Mouse (Mus musculus) intestine, embryonic 15.5 days (tissue): ENCODE data around the gene Arhgap29. TPM values are rescaled to one million over a fixed set of nuclear protein-coding genes. Genes with fewer than 3 reads are reported as not detected.

Experiments
- ATAC-seq: fragments of 200-750 bp; cut with Nextera tagmentation; 2 replicates; pipeline ENCODE4 v1.8.0; 2017; ENCODE audit warnings: moderate TSS enrichment, moderate library complexity
- H3K27ac ChIP-seq: fragments of 300-500 bp; sonication (generic); 2 replicates; pipeline ENCODE4 v1.5.1; 2015; ENCODE audit warnings: mild to moderate bottlenecking, inconsistent platforms
- H3K27me3 ChIP-seq: fragments of 300-500 bp; sonication (generic); replicated peaks from 2 replicates; pipeline ENCODE4 v1.6.1; 2015; ENCODE audit warnings: inconsistent platforms
- H3K36me3 ChIP-seq: fragments of 300-500 bp; sonication (generic); 2 replicates; pipeline ENCODE4 v1.6.1; 2015; ENCODE audit warnings: inconsistent platforms
- H3K4me1 ChIP-seq: fragments of 300-500 bp; sonication (generic); replicated peaks from 2 replicates; pipeline ENCODE4 v1.6.1; 2015; ENCODE audit warnings: inconsistent platforms
- H3K4me2 ChIP-seq: fragments of 300-500 bp; sonication (generic); replicated peaks from 2 replicates; pipeline ENCODE4 v1.6.1; 2015; ENCODE audit warnings: mild to moderate bottlenecking, inconsistent platforms
- H3K4me3 ChIP-seq: fragments of 300-500 bp; sonication (generic); replicated peaks from 2 replicates; pipeline ENCODE4 v1.5.1; 2015; ENCODE audit warnings: inconsistent platforms
- H3K9ac ChIP-seq: fragments of 300-500 bp; sonication (generic); 2 replicates; pipeline ENCODE4 v1.6.1; 2015; ENCODE audit warnings: inconsistent platforms
- H3K9me3 ChIP-seq: fragments of 300-500 bp; sonication (generic); 2 replicates; pipeline ENCODE4 v1.6.1; 2016; ENCODE audit warnings: inconsistent platforms
- WGBS: fragments of 180-500 bp; shearing (Covaris S2); methylation state at CpG from one replicate; pipeline ENCODE4 v1.1.7; 2015; 5-methylcytosine and 5-hydroxymethylcytosine counted together
- polyA plus RNA-seq: library from polyadenylated mRNA; unstranded; fragments of >200 nt; fragmentation: Nextera tagmentation; extraction: Ambion mirVana; gene quantifications from 2 replicates; pipeline ENCODE4 v1.2.1, GENCODE M21; 2015

Arhgap29 gene
- polyA plus RNA-seq, 1 experiment from 2014 or later = 40.1 TPM

DNA sequence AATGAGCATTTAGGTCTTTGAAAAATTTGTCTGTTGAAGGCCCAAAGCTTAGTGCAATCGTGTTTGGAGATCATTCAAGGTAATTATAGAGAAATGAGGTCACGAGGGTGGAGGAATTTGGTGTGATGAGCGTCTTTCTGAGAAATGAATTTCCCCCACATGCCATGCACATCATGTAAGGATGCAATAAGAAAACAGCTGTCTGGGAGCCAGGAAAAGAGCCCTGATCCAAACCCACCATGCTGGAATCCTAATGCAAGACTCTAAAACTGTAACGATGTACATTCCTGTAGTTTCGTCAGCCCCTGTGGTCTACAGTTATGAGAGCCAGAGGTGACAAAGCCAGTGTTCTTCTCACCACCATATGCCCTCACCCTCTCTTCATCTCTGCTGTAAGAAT lies 32.4 kb upstream of the Arhgap29 start:
- H3K4me3 ChIP-seq = no peak overlapping the region
- H3K36me3 ChIP-seq = no peaks in the 10 kb centered on the region
- H3K9me3 ChIP-seq = no peaks in the 10 kb centered on the region
- H3K9ac ChIP-seq = no peak overlapping the region
- no peak for ATAC-seq
- no peaks in the 10 kb centered on the region for H3K27me3 ChIP-seq
- no peak overlapping the region for H3K27ac ChIP-seq
- peaks cover 3% of the 10 kb centered on the region for H3K4me1 ChIP-seq
- 84% methylated on average over 5 of the region's 5 CpGs for WGBS
- H3K4me2 ChIP-seq = no peak overlapping the region

DNA sequence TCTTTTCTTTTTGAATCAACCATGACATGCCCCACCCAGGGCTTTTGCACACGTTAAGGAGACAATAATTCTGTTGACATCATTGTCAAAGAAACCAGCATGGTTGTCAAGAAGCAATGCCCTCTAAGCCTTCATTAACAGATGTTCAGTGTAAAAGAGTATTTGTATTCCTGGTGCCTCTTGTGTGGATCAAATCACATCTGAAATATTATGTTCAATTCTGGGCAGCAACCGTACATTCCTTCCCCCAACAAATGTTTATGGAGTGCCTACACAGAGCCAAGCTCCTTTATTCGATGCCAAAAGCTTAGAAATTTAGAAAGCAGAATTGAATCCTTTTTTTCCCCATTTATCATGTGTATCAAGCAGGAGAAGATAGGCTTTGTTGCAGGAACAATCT lies 31.6 kb upstream of the Arhgap29 start:
- ATAC-seq = no peak
- H3K4me3 ChIP-seq = no peak overlapping the region
- H3K27me3 ChIP-seq = no peaks in the 10 kb centered on the region
- H3K4me1 ChIP-seq = peaks cover 6% of the 10 kb centered on the region
- WGBS = 64% methylated on average over 3 of the region's 3 CpGs
- H3K36me3 ChIP-seq = no peaks in the 10 kb centered on the region
- H3K9me3 ChIP-seq = no peaks in the 10 kb centered on the region
- H3K27ac ChIP-seq = no peak overlapping the region
- no peak overlapping the region for H3K4me2 ChIP-seq
- no peak overlapping the region for H3K9ac ChIP-seq

DNA sequence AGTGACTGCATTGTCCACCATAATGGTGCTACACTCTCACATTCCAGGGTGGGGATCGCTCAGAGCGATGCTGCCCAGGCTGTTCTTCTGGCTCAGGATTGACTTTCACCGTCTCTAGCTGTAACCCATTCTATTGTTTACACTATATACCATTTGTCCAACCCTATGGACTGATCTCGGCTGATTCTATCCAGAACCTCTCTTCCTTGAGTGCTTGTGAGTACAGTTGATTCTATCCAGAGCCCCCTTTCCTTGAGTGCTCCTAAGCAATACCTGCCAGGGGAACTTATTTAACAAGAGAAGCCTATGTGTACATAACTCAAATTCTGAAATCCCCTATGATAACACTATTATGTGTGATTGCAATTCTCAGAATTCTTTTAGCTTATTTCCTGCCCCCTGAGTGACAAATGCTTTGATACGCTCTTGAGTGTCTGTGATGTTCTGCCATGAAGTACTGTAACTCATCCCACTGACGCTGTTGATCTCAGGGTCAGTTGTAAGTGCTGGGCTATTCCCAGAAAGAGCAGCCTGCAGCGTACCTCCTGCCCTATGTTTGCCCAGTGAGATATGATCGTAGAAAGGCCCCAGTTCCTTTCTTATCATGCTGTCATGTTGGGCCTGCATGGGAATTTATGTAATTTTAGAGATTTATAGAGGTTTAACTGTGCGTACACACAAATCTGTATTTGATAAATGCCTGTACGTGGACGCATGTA lies 27.4 kb upstream of the Arhgap29 start:
- Histone ChIP-seq H3K4me3 (no peak overlapping the region), H3K27me3 (no peaks in the 10 kb centered on the region), H3K4me1 (peaks cover 6% of the 10 kb centered on the region), H3K4me2 (no peak overlapping the region), H3K9me3 (no peaks in the 10 kb centered on the region), H3K27ac (no peak overlapping the region), H3K36me3 (no peaks in the 10 kb centered on the region), H3K9ac (no peak overlapping the region)
- peak; percentile 61; the same call in 1 of the 2 replicates for ATAC-seq
- WGBS = 34% methylated on average over 11 of the region's 11 CpGs

DNA sequence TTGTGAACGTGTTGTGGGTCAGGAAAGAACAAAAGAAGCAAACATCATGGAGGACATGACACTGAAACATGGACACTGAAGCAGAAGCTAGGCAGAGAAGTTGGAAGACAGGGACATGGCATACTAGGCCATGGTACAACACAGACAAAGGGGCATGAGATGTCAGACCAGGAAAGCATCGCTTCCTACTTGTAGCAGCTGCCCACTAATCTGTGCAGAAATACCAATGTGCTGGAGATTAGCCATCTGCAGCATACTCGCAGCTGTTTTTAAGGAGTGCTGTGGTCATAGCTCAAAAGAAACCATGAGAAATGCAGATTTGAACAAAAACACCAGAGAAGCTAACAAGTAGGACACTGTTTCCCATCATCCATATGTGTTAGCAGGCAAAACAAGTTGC lies 24.7 kb upstream of the Arhgap29 start:
- Histone ChIP-seq H3K9ac (no peak overlapping the region), H3K36me3 (no peaks in the 10 kb centered on the region), H3K9me3 (no peaks in the 10 kb centered on the region), H3K4me2 (no peak overlapping the region), H3K4me3 (no peak overlapping the region), H3K4me1 (peaks cover 6% of the 10 kb centered on the region), H3K27me3 (no peaks in the 10 kb centered on the region), H3K27ac (no peak overlapping the region)
- WGBS = 82% methylated on average over 3 of the region's 3 CpGs
- ATAC-seq = no peak

DNA sequence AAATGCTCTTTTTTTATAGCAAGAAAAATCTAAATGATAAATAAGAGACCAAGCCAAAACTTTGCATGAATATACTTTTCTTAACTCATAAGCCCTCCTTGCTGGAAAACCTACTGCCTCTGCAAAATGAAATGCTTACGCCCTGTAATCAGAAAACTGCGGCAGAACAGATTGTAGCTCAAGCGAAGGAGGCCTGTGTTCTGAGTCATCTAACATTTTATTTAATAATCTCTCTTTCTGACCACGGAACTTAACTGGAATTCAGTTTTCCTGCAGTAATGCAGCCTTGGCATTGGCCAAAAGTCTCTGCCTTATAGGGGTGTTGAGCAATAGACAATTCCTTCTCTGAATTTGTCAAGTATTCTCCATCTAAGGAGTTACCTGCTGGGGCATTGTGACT lies 19.5 kb upstream of the Arhgap29 start:
- 85% methylated on average over 4 of the region's 4 CpGs for WGBS
- ATAC-seq = no peak
- H3K27me3 ChIP-seq = no peaks in the 10 kb centered on the region
- H3K4me2 ChIP-seq = no peak overlapping the region
- no peak overlapping the region for H3K9ac ChIP-seq
- H3K4me1 ChIP-seq = no peaks in the 10 kb centered on the region
- no peak overlapping the region for H3K27ac ChIP-seq
- no peaks in the 10 kb centered on the region for H3K9me3 ChIP-seq
- no peak overlapping the region for H3K4me3 ChIP-seq
- no peaks in the 10 kb centered on the region for H3K36me3 ChIP-seq

DNA sequence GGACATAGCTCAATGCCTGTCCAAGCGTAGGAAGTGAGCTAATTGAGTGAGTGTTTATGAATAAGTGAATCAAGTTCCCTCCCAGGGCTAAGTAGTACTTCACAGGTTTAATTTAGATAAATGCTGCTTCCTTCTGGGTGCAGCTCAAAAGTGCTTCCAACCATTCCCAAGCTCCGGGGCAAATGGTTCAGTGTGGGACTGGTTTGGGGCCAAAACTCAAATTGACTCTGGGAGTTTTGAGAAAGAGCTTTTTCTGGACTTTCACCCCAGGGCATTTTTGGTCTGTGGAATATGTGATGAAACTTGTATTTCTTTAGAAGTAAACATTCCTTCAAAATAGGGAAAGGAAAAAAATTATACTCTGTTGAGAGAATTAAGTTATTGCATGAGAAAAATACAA lies 16.1 kb upstream of the Arhgap29 start:
- Histone ChIP-seq H3K27me3 (no peaks in the 10 kb centered on the region), H3K36me3 (no peaks in the 10 kb centered on the region), H3K4me2 (no peak overlapping the region), H3K9me3 (no peaks in the 10 kb centered on the region), H3K9ac (no peak overlapping the region), H3K4me1 (no peaks in the 10 kb centered on the region), H3K27ac (no peak overlapping the region), H3K4me3 (no peak overlapping the region)
- 61% methylated on average over 2 of the region's 2 CpGs for WGBS
- ATAC-seq = no peak

DNA sequence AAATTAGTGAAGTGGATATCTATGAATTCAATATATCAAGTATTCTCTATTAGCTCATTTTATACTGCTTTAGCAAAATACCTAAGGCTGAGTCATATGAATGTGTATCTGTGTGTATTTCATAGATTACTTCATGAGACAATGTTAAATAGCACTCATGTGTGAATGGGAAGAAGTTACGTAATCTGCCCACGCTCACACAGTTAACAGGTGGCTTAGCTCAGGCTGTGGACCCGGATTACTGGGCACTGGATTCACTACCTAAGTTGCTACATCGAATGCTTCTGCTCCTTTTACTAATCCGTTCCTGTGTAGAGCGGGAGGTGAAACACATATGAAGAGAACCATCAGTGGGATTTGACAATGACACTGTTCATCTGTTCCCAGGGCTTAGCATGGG lies 15.3 kb upstream of the Arhgap29 start:
- Histone ChIP-seq H3K4me3 (no peak overlapping the region), H3K4me1 (no peaks in the 10 kb centered on the region), H3K27ac (no peak overlapping the region), H3K36me3 (no peaks in the 10 kb centered on the region), H3K27me3 (no peaks in the 10 kb centered on the region), H3K9me3 (no peaks in the 10 kb centered on the region), H3K9ac (no peak overlapping the region), H3K4me2 (no peak overlapping the region)
- ATAC-seq = no peak
- 85% methylated on average over 6 of the region's 6 CpGs for WGBS

DNA sequence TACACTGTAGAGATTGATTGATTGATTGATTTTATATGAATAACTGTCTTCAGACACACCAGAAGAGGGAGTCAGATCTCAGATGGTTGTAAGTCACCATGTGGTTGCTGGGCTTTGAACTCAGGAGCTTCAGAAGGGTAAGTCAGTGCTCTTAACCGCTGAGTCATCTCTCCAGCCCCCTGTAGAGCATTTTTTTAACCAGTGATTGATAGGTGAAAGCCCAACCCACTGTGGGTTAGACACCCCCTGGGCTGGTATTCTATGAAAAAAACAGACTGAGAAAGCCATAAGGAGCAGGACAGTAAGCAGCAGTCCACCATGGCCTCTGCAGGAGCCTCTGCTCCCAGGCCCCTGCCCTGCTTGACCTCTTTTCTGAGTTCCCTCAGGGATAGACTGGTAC lies 12.7 kb upstream of the Arhgap29 start:
- no peak overlapping the region for H3K27ac ChIP-seq
- H3K4me2 ChIP-seq = no peak overlapping the region
- H3K4me3 ChIP-seq = no peak overlapping the region
- ATAC-seq = no peak
- no peak overlapping the region for H3K9ac ChIP-seq
- H3K9me3 ChIP-seq = no peaks in the 10 kb centered on the region
- WGBS = 59% methylated on average over 1 of the region's 1 CpGs
- H3K36me3 ChIP-seq = no peaks in the 10 kb centered on the region
- no peaks in the 10 kb centered on the region for H3K27me3 ChIP-seq
- H3K4me1 ChIP-seq = no peaks in the 10 kb centered on the region

DNA sequence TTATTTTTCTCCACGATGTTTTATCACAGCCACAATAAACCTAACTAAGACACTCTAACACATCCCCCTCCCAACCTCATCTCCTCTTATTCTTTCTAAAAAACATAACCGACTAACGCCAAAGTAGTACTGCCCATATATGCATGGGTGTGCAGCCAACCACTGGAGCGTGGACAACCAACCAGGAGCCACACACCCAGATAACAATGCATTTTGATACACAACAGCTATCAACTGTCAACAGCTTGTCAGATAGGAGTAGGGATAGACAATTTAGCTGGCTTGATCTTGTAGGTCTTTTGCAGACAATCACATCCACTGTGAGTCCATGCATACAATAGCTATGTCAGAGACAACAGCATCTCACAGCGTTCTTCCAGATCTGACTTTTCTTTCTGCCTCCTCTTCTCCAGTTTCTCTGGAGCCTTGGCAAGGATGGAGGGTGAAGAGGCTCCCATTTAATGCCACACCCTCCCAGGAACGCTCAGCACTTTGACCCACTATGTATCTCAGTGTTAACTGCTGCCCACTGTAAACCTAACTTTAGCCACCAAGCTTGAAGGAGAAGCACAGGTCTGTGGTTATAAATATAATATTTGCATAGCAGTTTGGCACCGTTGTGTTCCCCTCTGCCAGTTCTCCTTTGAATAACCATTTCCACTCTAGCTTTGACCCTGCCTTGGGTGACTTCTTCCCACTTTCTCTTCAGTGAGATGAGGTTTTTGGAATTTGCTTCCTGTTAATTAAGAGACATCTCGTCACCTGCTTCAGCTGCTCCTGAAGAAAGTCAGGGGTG lies 12.0 kb upstream of the Arhgap29 start:
- ATAC-seq = no peak
- H3K4me3 ChIP-seq = no peak overlapping the region
- no peaks in the 10 kb centered on the region for H3K4me1 ChIP-seq
- no peak overlapping the region for H3K4me2 ChIP-seq
- H3K9me3 ChIP-seq = no peaks in the 10 kb centered on the region
- H3K9ac ChIP-seq = no peak overlapping the region
- no peak overlapping the region for H3K27ac ChIP-seq
- no peaks in the 10 kb centered on the region for H3K36me3 ChIP-seq
- 70% methylated on average over 8 of the region's 8 CpGs for WGBS
- no peaks in the 10 kb centered on the region for H3K27me3 ChIP-seq

DNA sequence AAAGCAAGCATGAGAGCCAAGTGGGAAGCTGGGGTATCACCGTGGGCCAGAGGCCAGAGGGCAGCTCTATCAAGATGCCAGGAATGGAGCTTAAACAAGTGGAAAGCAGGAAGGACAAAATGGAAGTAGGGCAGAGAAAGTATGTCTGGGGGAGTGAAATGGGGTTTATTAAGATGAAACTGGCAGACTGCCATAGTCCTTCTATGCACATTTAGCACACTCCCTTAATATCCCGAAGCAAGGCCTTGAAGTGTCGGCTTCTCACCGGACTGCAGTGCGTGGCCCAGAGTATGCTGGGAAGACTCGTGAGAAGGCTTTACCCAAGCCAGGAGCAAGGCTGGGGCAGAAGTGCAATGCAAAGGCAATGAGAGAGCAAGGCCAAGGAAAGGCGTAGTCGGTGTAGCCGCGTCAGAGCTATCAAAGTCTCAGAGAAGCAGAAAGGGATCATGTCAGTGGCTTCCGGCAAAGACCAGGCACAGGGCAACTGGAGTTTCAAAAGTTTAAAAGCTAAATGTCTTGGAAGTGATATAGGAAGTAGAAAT lies 11.1 kb upstream of the Arhgap29 start:
- no peaks in the 10 kb centered on the region for H3K27me3 ChIP-seq
- WGBS = 80% methylated on average over 11 of the region's 11 CpGs
- H3K4me3 ChIP-seq = no peak overlapping the region
- no peak overlapping the region for H3K9ac ChIP-seq
- ATAC-seq = no peak
- H3K36me3 ChIP-seq = no peaks in the 10 kb centered on the region
- no peak overlapping the region for H3K27ac ChIP-seq
- no peaks in the 10 kb centered on the region for H3K4me1 ChIP-seq
- H3K4me2 ChIP-seq = no peak overlapping the region
- H3K9me3 ChIP-seq = no peaks in the 10 kb centered on the region

DNA sequence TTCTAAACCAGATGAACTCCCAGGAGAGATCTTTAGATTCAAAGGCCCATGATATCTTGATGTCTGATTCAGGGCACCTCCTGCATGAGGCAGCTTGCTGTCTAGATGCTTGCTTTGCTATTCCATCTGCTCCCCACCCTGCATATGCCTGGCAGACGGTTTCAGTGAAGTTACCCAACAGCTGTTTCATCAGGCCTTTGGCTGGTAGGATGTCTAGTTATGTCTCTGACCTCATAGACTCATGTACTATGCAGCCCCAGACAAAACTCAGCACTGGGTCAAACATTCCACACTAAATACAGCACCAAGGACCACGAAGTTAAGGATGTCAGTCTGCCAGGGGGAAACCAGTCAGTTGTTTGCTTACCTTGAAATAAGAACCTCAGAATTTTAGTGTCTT lies 6.4 kb upstream of the Arhgap29 start:
- 50% methylated on average over 2 of the region's 2 CpGs for WGBS
- Histone ChIP-seq H3K9ac (no peak overlapping the region), H3K4me2 (no peak overlapping the region), H3K9me3 (no peaks in the 10 kb centered on the region), H3K27me3 (no peaks in the 10 kb centered on the region), H3K36me3 (no peaks in the 10 kb centered on the region), H3K4me3 (no peak overlapping the region), H3K27ac (no peak overlapping the region), H3K4me1 (no peaks in the 10 kb centered on the region)
- ATAC-seq = no peak

DNA sequence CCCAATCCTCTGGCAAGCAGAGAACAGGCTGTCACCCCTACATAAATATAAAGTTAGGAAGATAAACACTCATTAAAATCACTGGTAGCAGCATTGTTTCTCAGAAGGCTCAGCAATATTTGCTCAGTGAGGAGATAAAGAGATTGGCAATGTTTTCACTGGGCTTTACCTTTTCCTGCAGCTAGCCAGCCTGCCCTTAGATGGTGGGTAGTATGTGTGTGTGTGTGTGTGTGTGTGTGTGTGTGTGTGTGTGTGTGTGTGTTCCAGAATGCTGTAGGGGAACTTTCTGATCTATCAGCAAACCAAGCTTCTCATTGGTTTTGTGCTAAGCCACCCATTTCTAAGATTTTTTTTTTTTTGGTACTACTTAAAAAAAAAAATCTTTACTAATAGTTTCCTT lies 5.6 kb upstream of the Arhgap29 start:
- Histone ChIP-seq H3K9ac (no peak overlapping the region), H3K4me2 (no peak overlapping the region), H3K9me3 (no peaks in the 10 kb centered on the region), H3K36me3 (no peaks in the 10 kb centered on the region), H3K4me3 (no peak overlapping the region), H3K27me3 (no peaks in the 10 kb centered on the region), H3K4me1 (no peaks in the 10 kb centered on the region), H3K27ac (no peak overlapping the region)
- ATAC-seq = no peak

DNA sequence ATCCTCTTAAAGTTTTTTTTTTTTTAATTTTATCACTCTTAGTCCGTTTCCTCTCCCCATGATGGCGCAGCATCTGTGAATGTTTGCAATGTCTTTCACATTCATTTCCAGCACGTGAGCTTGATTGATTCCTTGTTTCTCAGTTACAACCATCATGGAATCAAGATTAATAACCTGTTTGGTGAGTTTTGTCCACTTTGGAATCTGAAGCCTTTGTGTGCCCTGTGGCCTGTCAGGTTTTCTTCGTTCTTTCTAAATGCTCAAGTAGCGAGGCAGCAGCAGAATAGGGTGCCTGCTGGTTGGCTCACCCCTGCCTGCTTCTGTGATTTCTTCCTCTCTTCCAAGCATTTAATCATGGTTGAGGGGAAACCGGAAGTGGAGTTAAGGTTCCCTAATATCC lies 2.2 kb upstream of the Arhgap29 start:
- Histone ChIP-seq H3K9me3 (no peaks in the 10 kb centered on the region), H3K4me2 (no peak overlapping the region), H3K9ac (no peak overlapping the region), H3K27me3 (no peaks in the 10 kb centered on the region), H3K4me1 (peaks cover 3% of the 10 kb centered on the region; the same call in 1 of the 2 replicates), H3K27ac (no peak overlapping the region), H3K36me3 (no peaks in the 10 kb centered on the region), H3K4me3 (no peak overlapping the region)
- 47% methylated on average over 6 of the region's 6 CpGs for WGBS
- ATAC-seq = no peak
